Mouse (Mus musculus): ENCODE results near the gene Gipr. TPM values are rescaled to one million over a fixed set of nuclear protein-coding genes. Genes with fewer than 3 reads are reported as not detected.

Gene Gipr
- polyA plus RNA-seq, 1 experiment from 2014 or later: 1.1 TPM

DNA sequence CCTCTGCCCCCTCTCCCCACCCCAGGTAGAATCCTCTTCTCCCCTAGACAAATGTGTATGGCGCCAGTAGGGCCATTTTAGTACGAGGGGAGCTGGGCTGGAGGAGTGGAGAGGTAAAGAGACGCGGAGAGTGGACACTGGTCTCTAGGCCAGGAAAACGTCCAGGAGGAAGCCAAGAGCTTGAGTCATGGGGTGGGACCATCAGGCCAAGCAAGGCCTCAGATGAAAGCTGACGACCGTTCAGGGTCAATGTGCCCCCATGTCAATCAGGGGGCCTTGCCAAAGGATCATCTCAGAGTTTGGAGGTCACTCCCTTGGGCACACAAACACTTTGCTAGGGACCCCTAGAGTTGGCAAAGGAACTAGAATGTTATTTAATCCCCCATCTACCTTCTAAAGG lies 11.3 kb upstream of the Gipr start:
- H3K27ac ChIP-seq: no peak overlapping the region
- 66% methylated on average over 7 of the region's 7 CpGs for WGBS
- H3K4me3 ChIP-seq (replicated peaks): peak overlapping the region; percentile 53
- H3K27me3 ChIP-seq: peaks cover 71% of the 10 kb centered on the region
- H3K36me3 ChIP-seq (replicated peaks): no peaks in the 10 kb centered on the region
- no peak for ATAC-seq (ENCODE audit: low FRiP score)
- peak overlapping the region; percentile 71 for H3K4me2 ChIP-seq
- H3K4me1 ChIP-seq: peaks cover 61% of the 10 kb centered on the region
- H3K9me3 ChIP-seq: no peaks in the 10 kb centered on the region
- H3K9ac ChIP-seq: no peak overlapping the region; the same call in 1 of the 2 replicates

DNA sequence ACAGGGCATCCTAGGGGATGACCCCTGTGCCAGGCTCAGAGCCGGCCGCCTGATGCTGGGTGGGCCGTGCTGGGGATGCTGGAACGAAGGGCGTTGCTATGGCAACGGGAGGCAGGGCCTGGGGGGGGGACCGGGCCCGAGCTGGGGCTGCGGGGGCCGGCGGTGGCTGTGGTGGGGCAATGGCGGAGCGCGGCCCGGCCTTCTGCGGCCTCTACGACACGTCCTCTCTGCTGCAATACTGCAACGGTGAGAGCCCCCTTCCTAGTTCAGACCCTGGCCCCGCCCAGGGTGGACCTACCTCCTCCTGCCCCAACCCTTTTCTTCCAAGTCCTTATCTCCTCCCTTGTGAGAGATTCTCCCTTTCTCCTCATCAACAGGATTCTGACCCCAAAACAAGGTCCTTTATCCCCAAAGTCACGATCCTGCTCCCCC lies 10.6 kb upstream of the Gipr start:
- Histone ChIP-seq H3K36me3 (replicated peaks) (no peaks in the 10 kb centered on the region), H3K27me3 (peaks cover 75% of the 10 kb centered on the region), H3K9ac (peak overlapping the region; percentile 57), H3K4me1 (peaks cover 63% of the 10 kb centered on the region), H3K27ac (peak overlapping the region; percentile 61; the same call in 1 of the 2 replicates), H3K4me2 (peak overlapping the region; percentile 71), H3K4me3 (replicated peaks) (peak overlapping the region; percentile 53), H3K9me3 (no peaks in the 10 kb centered on the region)
- 3% methylated on average over 17 of the region's 21 CpGs for WGBS
- peak; percentile 33 for ATAC-seq (ENCODE audit: low FRiP score)

DNA sequence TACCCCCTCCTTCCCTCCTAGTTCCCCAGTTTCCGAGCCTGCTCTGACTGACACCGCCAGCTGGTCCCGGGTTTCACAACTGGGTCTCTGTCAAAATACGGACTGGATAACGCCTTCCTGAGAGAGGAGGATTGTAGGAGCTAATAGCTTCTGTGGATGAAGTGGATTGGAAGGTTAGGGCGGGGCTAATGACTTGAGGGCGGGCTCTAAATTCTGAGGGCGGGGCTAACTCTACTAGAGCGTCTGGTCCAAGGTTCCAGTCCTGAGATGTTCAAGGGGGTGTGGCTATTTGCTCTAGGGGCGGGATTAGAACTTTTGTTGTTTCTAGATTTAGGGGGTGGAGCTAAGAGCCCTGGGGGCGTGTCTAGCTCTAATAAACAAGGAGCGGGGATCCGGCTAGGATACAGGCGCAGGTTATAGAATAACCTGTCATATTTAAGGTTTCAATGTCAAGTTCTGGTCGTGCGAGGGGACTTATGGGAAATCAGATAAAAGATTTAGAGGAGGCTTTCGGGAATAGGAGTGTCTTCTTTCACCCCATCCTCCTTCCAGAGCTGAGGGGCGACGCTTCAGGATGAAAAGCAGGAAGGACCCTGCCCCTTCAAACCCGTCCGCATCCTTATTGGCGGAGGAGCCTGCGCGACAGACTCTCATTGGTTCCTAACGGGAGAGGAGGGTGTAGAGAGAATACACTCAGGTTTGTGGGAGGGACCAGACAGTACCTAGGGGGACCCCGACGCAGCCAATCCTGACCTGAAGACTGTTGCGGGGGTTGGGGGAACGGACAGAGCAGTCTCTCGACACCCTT lies 10.0 kb upstream of the Gipr start, which contains the start of gene Eml2:
Gene Eml2, plus strand, starts transcription at position 714 of the 808 bp plus-strand sequence.
- Histone ChIP-seq H3K27me3 (peaks cover 71% of the 10 kb centered on the region), H3K4me3 (replicated peaks) (peak within 1 kb of the TSS; percentile 53), H3K4me2 (peak within 1 kb of the TSS; percentile 71), H3K36me3 (replicated peaks) (no peaks in the 10 kb centered on the region), H3K9ac (peak within 1 kb of the TSS; percentile 57), H3K9me3 (no peaks in the 10 kb centered on the region), H3K4me1 (peaks cover 57% of the 10 kb centered on the region), H3K27ac (peak within 1 kb of the TSS; percentile 61; the same call in 1 of the 2 replicates)
- WGBS: under 1% methylated on average over 30 of the region's 30 CpGs
- peak; percentile 88 for ATAC-seq (ENCODE audit: low FRiP score)

DNA sequence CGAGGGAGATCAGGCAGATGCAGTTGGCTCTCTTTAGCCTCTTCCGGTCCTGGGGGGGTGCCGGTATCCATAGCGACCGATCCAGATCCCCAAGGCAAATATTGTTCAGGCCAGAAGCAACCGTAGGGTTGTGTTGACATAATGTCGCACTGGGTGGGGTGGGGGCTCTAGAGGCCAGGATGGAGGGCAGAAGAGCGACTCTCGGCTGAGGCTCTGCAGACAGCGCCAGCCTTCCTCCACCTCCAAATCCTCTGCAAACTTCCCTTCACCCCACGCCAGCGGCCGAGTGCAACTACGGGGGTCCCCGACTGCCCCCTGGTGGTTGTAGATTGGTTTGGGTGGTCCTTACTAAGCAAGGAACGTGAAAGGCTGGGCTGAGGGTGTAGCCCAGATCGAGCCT lies 6.9 kb upstream of the Gipr start:
- peak; percentile 36 for ATAC-seq (ENCODE audit: low FRiP score)
- no peak overlapping the region for H3K27ac ChIP-seq
- H3K4me1 ChIP-seq: peaks cover 43% of the 10 kb centered on the region
- H3K4me3 ChIP-seq (replicated peaks): peak overlapping the region; percentile 32
- peak overlapping the region; percentile 61 for H3K4me2 ChIP-seq
- H3K27me3 ChIP-seq: peaks cover 41% of the 10 kb centered on the region
- H3K9me3 ChIP-seq: no peaks in the 10 kb centered on the region
- 5% methylated on average over 17 of the region's 17 CpGs for WGBS
- H3K36me3 ChIP-seq (replicated peaks): no peaks in the 10 kb centered on the region
- H3K9ac ChIP-seq: peak overlapping the region; percentile 44

DNA sequence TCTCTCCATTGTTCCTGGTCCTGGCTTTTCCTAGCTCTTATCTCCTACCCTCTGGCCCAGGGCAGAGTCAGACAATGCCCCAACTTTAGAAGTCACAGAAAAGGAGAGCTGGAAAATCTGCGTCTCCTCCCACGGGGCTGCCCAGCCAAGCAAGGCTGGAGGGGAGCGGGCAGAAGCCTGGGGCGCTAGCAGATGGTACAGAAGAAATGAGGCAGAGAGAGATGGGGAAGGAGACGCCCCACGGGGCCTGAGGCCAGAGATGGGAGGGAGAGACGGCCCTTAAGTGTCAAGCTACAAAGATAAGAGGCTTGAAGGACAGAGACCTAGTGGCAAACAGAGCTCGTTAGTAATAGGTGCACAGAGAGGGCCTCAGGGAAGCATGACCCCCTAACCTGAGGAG lies 5.9 kb upstream of the Gipr start:
- Histone ChIP-seq H3K4me1 (peaks cover 36% of the 10 kb centered on the region), H3K4me2 (no peak overlapping the region), H3K4me3 (replicated peaks) (no peak overlapping the region), H3K27ac (no peak overlapping the region), H3K9me3 (peaks cover 7% of the 10 kb centered on the region; the same call in 1 of the 2 replicates), H3K9ac (no peak overlapping the region), H3K36me3 (replicated peaks) (no peaks in the 10 kb centered on the region), H3K27me3 (peaks cover 31% of the 10 kb centered on the region)
- ATAC-seq (ENCODE audit: low FRiP score): no peak
- 60% methylated on average over 8 of the region's 8 CpGs for WGBS

DNA sequence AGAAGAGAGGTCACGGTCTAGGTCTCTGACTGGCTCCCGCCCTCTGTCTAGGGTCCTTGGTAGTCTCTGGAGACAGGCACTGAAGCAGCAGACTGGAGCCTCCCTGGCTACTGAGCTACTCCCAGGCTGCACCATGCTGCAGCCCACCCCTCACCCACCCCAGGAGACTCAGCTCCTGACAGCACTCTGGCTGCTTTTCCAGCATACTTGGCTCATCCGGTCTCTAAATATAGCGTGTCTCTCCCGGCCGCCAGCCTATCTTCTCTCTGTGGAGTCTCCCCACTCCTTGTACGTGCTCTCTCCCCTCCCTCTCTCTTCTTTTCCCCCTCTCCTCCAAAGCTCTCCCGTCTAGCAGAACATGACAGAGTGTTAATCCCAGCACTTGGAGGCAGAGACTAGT lies 4.2 kb upstream of the Gipr start:
- Histone ChIP-seq H3K27me3 (peaks cover 26% of the 10 kb centered on the region), H3K9me3 (peaks cover 7% of the 10 kb centered on the region; the same call in 1 of the 2 replicates), H3K27ac (no peak overlapping the region), H3K4me3 (replicated peaks) (no peak overlapping the region), H3K4me1 (peaks cover 29% of the 10 kb centered on the region), H3K36me3 (replicated peaks) (no peaks in the 10 kb centered on the region), H3K9ac (no peak overlapping the region), H3K4me2 (no peak overlapping the region)
- WGBS: 71% methylated on average over 8 of the region's 8 CpGs
- ATAC-seq (ENCODE audit: low FRiP score): no peak

DNA sequence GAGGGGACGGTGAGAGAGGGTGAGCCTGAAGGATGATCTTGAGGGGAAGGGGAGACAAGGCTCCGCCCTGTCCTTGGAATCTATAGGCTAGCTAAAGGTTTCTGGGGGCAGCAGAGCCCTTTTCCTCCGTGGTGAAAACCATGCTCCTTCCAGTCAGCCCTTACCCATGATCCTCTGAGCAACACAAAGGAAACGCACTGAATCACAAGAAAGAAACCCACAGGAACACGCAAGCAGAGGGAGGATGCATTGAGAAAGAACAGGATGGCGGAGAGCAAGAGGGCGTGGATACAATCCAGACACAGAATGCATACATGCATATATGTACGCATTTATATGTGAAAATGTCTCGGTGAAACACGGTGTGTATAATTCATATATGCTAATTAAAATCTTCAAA lies 3.6 kb upstream of the Gipr start:
- no peak for ATAC-seq (ENCODE audit: low FRiP score)
- Histone ChIP-seq H3K4me1 (peaks cover 36% of the 10 kb centered on the region), H3K27me3 (peaks cover 28% of the 10 kb centered on the region), H3K4me3 (replicated peaks) (no peak overlapping the region), H3K9ac (no peak overlapping the region), H3K4me2 (no peak overlapping the region), H3K9me3 (peaks cover 7% of the 10 kb centered on the region; the same call in 1 of the 2 replicates), H3K36me3 (replicated peaks) (no peaks in the 10 kb centered on the region), H3K27ac (no peak overlapping the region)
- 58% methylated on average over 10 of the region's 10 CpGs for WGBS

DNA sequence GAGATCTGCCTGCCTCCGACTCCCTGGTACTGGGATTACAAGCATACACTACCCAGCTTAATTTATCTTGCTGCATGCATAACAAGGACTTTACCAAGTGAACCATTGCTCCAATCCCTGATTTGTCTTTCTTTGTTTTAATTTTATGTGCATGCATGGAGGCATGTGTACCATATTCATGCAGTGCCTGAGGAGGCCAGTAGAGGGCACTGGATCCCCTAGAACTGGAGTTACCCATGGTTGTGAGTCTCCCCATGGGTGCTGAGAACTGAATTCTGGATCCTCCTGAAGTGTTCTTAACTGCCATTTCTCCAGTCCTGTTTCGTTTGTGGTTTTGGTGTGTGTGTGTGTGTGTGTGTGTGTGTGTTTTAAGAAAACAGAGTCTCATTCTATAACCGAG lies 1.1 kb upstream of the Gipr start:
- 87% methylated on average over 3 of the region's 3 CpGs for WGBS
- Histone ChIP-seq H3K4me1 (peaks cover 36% of the 10 kb centered on the region), H3K9ac (no peak overlapping the region), H3K9me3 (peaks cover 7% of the 10 kb centered on the region; the same call in 1 of the 2 replicates), H3K27me3 (peaks cover 44% of the 10 kb centered on the region), H3K4me2 (no peak overlapping the region), H3K4me3 (replicated peaks) (no peak overlapping the region), H3K27ac (no peak overlapping the region), H3K36me3 (replicated peaks) (no peaks in the 10 kb centered on the region)
- ATAC-seq (ENCODE audit: low FRiP score): no peak

DNA sequence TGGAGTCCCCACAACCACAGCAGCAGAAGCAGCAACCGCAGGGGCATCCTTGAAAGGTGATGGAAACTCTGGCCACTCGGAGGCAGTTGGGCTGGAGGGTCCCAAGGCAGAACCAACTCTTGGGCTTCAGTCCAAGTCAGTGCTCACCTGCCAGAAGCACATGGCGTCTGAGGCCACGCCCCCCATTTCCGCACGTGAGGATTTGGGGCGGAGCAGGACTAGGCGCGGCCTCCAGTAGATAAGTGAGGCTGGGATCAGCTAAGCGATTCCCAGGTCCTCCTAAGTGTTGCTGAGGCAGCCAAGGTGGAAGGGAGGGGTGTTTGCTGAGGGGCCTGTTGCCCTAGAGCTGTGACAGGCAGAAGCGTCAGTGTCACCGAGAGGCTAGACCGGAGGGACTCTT lies 949 bp downstream of the Gipr start:
- H3K4me2 ChIP-seq: peak overlapping the region; percentile 34

DNA sequence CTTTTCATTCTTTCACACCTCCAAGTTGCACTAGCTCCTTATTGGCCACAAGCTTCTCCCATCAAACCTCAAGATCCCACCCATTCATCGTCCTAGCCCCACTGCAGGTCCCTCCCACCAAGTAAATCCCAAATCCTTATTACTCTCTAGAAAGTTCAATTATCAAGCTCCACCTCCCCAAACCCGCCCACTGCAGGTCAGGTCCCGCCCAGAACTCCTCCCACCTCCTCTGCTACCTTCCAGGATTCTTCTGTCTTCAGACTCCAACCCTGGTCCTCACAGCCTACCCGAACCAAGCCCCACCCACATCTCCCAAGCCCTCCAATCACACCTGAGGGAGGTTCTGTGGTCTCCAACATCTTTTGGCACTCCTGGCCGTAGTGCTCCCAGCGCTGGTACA lies 1.7 kb downstream of the Gipr start:
- peak; percentile 27; the same call in 1 of the 2 replicates for ATAC-seq (ENCODE audit: low FRiP score)
- H3K9ac ChIP-seq: no peak overlapping the region; the same call in 1 of the 2 replicates
- 2% methylated on average over 6 of the region's 6 CpGs for WGBS
- peaks cover 7% of the 10 kb centered on the region; the same call in 1 of the 2 replicates for H3K9me3 ChIP-seq
- H3K27ac ChIP-seq: no peak overlapping the region
- H3K4me1 ChIP-seq: peaks cover 39% of the 10 kb centered on the region
- H3K4me3 ChIP-seq (replicated peaks): no peak overlapping the region
- H3K4me2 ChIP-seq: peak overlapping the region; percentile 34
- H3K27me3 ChIP-seq: peaks cover 64% of the 10 kb centered on the region
- H3K36me3 ChIP-seq (replicated peaks): no peaks in the 10 kb centered on the region

More for the DNA sequence above, 949 bp downstream of the Gipr start:
- Histone ChIP-seq H3K4me1 (peaks cover 37% of the 10 kb centered on the region), H3K27ac (no peak overlapping the region), H3K36me3 (replicated peaks) (no peaks in the 10 kb centered on the region), H3K27me3 (peaks cover 56% of the 10 kb centered on the region), H3K9ac (no peak overlapping the region), H3K4me3 (replicated peaks) (no peak overlapping the region), H3K9me3 (peaks cover 7% of the 10 kb centered on the region; the same call in 1 of the 2 replicates)
- ATAC-seq (ENCODE audit: low FRiP score): no peak
- 3% methylated on average over 13 of the region's 13 CpGs for WGBS

DNA sequence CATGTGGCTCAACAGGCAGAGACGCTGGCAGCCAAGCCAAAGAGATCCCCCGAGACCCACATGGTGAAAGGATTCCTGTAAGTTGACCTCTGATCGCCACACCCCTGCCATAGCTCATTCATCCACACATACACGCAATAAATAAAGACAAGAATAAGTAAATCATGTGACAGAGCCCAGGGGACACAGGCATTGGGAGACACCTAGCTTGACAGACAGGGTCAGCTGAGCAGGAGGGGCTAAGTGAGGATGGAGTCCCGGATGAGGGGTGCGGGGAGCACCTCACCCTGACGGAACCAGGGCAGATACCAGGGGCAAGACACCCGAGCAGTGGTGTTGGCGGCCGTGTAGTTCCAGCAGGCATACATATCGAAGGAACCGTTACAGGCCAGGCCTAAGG lies 2.2 kb downstream of the Gipr start:
- no peak overlapping the region for H3K4me3 ChIP-seq (replicated peaks)
- H3K27ac ChIP-seq: no peak overlapping the region
- no peak overlapping the region; the same call in 1 of the 2 replicates for H3K9ac ChIP-seq
- peak overlapping the region; percentile 34; the same call in 1 of the 2 replicates for H3K4me2 ChIP-seq
- ATAC-seq (ENCODE audit: low FRiP score): no peak
- peaks cover 39% of the 10 kb centered on the region for H3K4me1 ChIP-seq
- peaks cover 69% of the 10 kb centered on the region for H3K27me3 ChIP-seq
- no peaks in the 10 kb centered on the region for H3K36me3 ChIP-seq (replicated peaks)
- 36% methylated on average over 11 of the region's 12 CpGs for WGBS
- peaks cover 7% of the 10 kb centered on the region; the same call in 1 of the 2 replicates for H3K9me3 ChIP-seq

DNA sequence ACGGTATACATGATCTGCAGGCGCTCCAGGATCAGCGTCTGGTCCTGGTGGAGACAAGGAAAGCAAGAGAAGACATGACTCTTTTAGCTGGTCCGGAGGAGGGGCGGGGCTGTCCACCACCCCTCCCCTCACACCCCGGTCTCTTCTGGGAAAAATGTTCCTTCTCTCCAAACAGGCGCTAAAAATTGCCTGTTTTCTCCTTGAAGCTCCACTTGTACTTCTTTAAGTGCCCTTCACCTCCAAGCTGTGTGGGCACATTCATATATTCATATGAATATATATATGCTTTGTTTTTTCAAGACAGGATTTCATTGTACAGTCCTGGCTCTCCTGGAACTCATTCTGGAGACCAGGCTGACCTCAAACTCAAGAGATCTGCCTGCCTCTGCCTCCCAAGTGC lies 3.0 kb downstream of the Gipr start:
- no peak for ATAC-seq (ENCODE audit: low FRiP score)
- 86% methylated on average over 7 of the region's 7 CpGs for WGBS
- Histone ChIP-seq H3K27ac (no peak overlapping the region), H3K9ac (no peak overlapping the region), H3K4me2 (no peak overlapping the region), H3K27me3 (peaks cover 73% of the 10 kb centered on the region), H3K4me1 (peaks cover 40% of the 10 kb centered on the region), H3K4me3 (replicated peaks) (no peak overlapping the region), H3K36me3 (replicated peaks) (no peaks in the 10 kb centered on the region), H3K9me3 (peaks cover 7% of the 10 kb centered on the region; the same call in 1 of the 2 replicates)
